Mouse (Mus musculus) heart, postnatal 4 days (tissue): ENCODE data around the gene Rad50. TPM values are rescaled to one million over a fixed set of nuclear protein-coding genes. Genes with fewer than 3 reads are reported as not detected.

Experiments
- total RNA-seq, 2 experiments: library from RNA; stranded (reverse); gene quantifications; 2 replicates each; pipeline ENCODE4 v1.2.3; 2021

Rad50 gene
- total RNA-seq, 2 experiments from 2014 or later: 13.0 to 13.5 TPM

Other genes starting within 250 kb of the Rad50 start
- gene Gm9837, start 236.8 kb downstream of the Rad50 start, total RNA-seq: not detected
- not detected for gene Gm9945, start 227.2 kb downstream of the Rad50 start, total RNA-seq
- gene Sowaha, start 227.0 kb downstream of the Rad50 start, total RNA-seq: under 1 TPM; 0.07 to 0.27 TPM
- gene Sept8, start 188.1 kb downstream of the Rad50 start, total RNA-seq: 10 to 100 TPM; 62.9 to 65.0 TPM
- gene Kif3a, start 139.9 kb downstream of the Rad50 start, total RNA-seq: 10 to 100 TPM; 14.1 to 14.4 TPM
- not detected for gene Il4, start 88.7 kb downstream of the Rad50 start, total RNA-seq
- gene Il13, start 72.6 kb downstream of the Rad50 start, total RNA-seq: not detected
- gene Il5, start 13.5 kb upstream of the Rad50 start, total RNA-seq: not detected
- gene Irf1, start 62.7 kb upstream of the Rad50 start, total RNA-seq: 10 to 100 TPM; 11.8 to 12.2 TPM
- not detected for gene Gm17334, start 65.9 kb upstream of the Rad50 start, total RNA-seq
- 1 to 10 TPM in 1 of 2 experiments, under 1 TPM in 1; 0.32 to 1.6 TPM for gene Gm12216, start 151.9 kb upstream of the Rad50 start, total RNA-seq
- gene Slc22a5, start 184.3 kb upstream of the Rad50 start, total RNA-seq: 10 to 100 TPM; 13.3 to 15.0 TPM